Mouse (Mus musculus) kidney, embryonic 15.5 days (tissue): ENCODE results near the gene Gabbr2. TPM values are rescaled to one million over a fixed set of nuclear protein-coding genes. Genes with fewer than 3 reads are reported as not detected.

Source experiments
- ATAC-seq: fragments of 200-750 bp; cut with Nextera tagmentation; replicated peaks from 2 replicates; pipeline ENCODE4 v1.8.0; 2017; ENCODE audit warnings: moderate TSS enrichment; ENCODE audit not compliant: low FRiP score
- H3K27ac ChIP-seq: fragments of 300-500 bp; sonication (generic); 2 replicates; pipeline ENCODE4 v1.5.1; 2015; ENCODE audit warnings: mild to moderate bottlenecking, inconsistent platforms
- H3K27me3 ChIP-seq: fragments of 300-500 bp; sonication (generic); 2 replicates; pipeline ENCODE4 v1.6.1; 2015; ENCODE audit warnings: inconsistent platforms
- H3K36me3 ChIP-seq: fragments of 300-500 bp; sonication (generic); 2 replicates; pipeline ENCODE4 v1.6.1; 2015; ENCODE audit warnings: inconsistent platforms
- H3K4me1 ChIP-seq: fragments of 300-500 bp; sonication (generic); 2 replicates; pipeline ENCODE4 v1.6.1; 2015; ENCODE audit warnings: inconsistent platforms
- H3K4me2 ChIP-seq: fragments of 300-500 bp; sonication (generic); 2 replicates; pipeline ENCODE4 v1.6.1; 2015; ENCODE audit warnings: moderate library complexity, mild to moderate bottlenecking, inconsistent platforms
- H3K4me3 ChIP-seq: fragments of 300-500 bp; sonication (generic); replicated peaks from 2 replicates; pipeline ENCODE4 v1.5.1; 2015; ENCODE audit warnings: mild to moderate bottlenecking, inconsistent platforms
- H3K9ac ChIP-seq: fragments of 300-500 bp; sonication (generic); 2 replicates; pipeline ENCODE4 v1.6.1; 2015; ENCODE audit warnings: mild to moderate bottlenecking, inconsistent platforms
- H3K9me3 ChIP-seq: fragments of 300-500 bp; sonication (generic); replicated peaks from 2 replicates; pipeline ENCODE4 v1.6.1; 2016; ENCODE audit warnings: inconsistent platforms
- WGBS: fragments of 180-500 bp; shearing (Covaris S2); methylation state at CpG from one replicate; pipeline ENCODE4 v1.1.7; 2015; ENCODE audit warnings: mixed read lengths; 5-methylcytosine and 5-hydroxymethylcytosine counted together
- polyA plus RNA-seq: library from polyadenylated mRNA; unstranded; fragments of >200 nt; fragmentation: Nextera tagmentation; extraction: Ambion mirVana; gene quantifications from 2 replicates; pipeline ENCODE4 v1.2.1, GENCODE M21; 2015

The Gabbr2 gene
- polyA plus RNA-seq, 1 experiment from 2014 or later: 0.18 TPM

- ATAC-seq: no peak
- no peaks in the 10 kb centered on the region for H3K36me3 ChIP-seq
Observed at GRCm38 (mm10) chr4:46986054-46986453, 5.6 kb downstream of the Gabbr2 start.

GRCm38 (mm10) chr4:46982912-46983311 lies 8.8 kb downstream of the Gabbr2 start:
- Histone ChIP-seq H3K4me3 (no peak overlapping the region), H3K27ac (no peak overlapping the region), H3K9ac (no peak overlapping the region), H3K4me1 (no peaks in the 10 kb centered on the region), H3K9me3 (no peaks in the 10 kb centered on the region), H3K4me2 (no peak overlapping the region), H3K36me3 (no peaks in the 10 kb centered on the region), H3K27me3 (peaks cover 20% of the 10 kb centered on the region)
- no peak for ATAC-seq
- WGBS: 70% methylated on average over 5 of the region's 5 CpGs

More at GRCm38 (mm10) chr4:46986054-46986453, 5.6 kb downstream of the Gabbr2 start:
- Histone ChIP-seq H3K4me3 (no peak overlapping the region), H3K27ac (no peak overlapping the region), H3K9ac (no peak overlapping the region), H3K4me2 (no peak overlapping the region), H3K27me3 (peaks cover 51% of the 10 kb centered on the region), H3K4me1 (peaks cover 16% of the 10 kb centered on the region), H3K9me3 (no peaks in the 10 kb centered on the region)

- no peaks in the 10 kb centered on the region for H3K4me1 ChIP-seq
- no peak overlapping the region for H3K27ac ChIP-seq
- no peaks in the 10 kb centered on the region for H3K36me3 ChIP-seq
- H3K4me3 ChIP-seq: no peak overlapping the region
- no peak overlapping the region for H3K4me2 ChIP-seq
- WGBS: 87% methylated on average over 4 of the region's 4 CpGs
- no peak overlapping the region for H3K9ac ChIP-seq
- no peak for ATAC-seq
- no peaks in the 10 kb centered on the region for H3K9me3 ChIP-seq
- peaks cover 16% of the 10 kb centered on the region for H3K27me3 ChIP-seq
Observed at GRCm38 (mm10) chr4:46982094-46982493, 9.6 kb downstream of the Gabbr2 start.

- H3K4me3 ChIP-seq: no peak overlapping the region
- ATAC-seq: no peak
- H3K4me1 ChIP-seq: no peaks in the 10 kb centered on the region
- no peaks in the 10 kb centered on the region for H3K9me3 ChIP-seq
- no peak overlapping the region for H3K9ac ChIP-seq
- H3K27me3 ChIP-seq: 0 out of 2 replicates have a peak, but pooled peaks cover 5% of the 10 kb centered on the region
- 87% methylated on average over 6 of the region's 6 CpGs for WGBS
- H3K36me3 ChIP-seq: no peaks in the 10 kb centered on the region
- no peak overlapping the region for H3K27ac ChIP-seq
- H3K4me2 ChIP-seq: no peak overlapping the region
Observed at GRCm38 (mm10) chr4:46978371-46978770, 13.3 kb downstream of the Gabbr2 start.

GRCm38 (mm10) chr4:46977161-46977560 lies 14.5 kb downstream of the Gabbr2 start:
- Histone ChIP-seq H3K36me3 (no peaks in the 10 kb centered on the region), H3K4me3 (no peak overlapping the region), H3K4me1 (no peaks in the 10 kb centered on the region), H3K27ac (no peak overlapping the region), H3K4me2 (no peak overlapping the region), H3K9me3 (no peaks in the 10 kb centered on the region), H3K9ac (no peak overlapping the region), H3K27me3 (no peaks in the 10 kb centered on the region)
- ATAC-seq: no peak
- 92% methylated on average over 7 of the region's 7 CpGs for WGBS

- Histone ChIP-seq H3K27ac (no peak overlapping the region), H3K9ac (no peak overlapping the region), H3K36me3 (no peaks in the 10 kb centered on the region), H3K4me2 (no peak overlapping the region), H3K4me3 (no peak overlapping the region), H3K27me3 (no peaks in the 10 kb centered on the region), H3K9me3 (no peaks in the 10 kb centered on the region), H3K4me1 (no peaks in the 10 kb centered on the region)
- WGBS: 65% methylated on average over 11 of the region's 11 CpGs
- no peak for ATAC-seq
Observed at GRCm38 (mm10) chr4:46976671-46977071, 15.0 kb downstream of the Gabbr2 start.

- Histone ChIP-seq H3K36me3 (no peaks in the 10 kb centered on the region), H3K9ac (no peak overlapping the region), H3K9me3 (no peaks in the 10 kb centered on the region), H3K27me3 (no peaks in the 10 kb centered on the region), H3K4me2 (no peak overlapping the region), H3K4me3 (no peak overlapping the region), H3K4me1 (no peaks in the 10 kb centered on the region), H3K27ac (no peak overlapping the region)
- ATAC-seq: no peak
- 70% methylated on average over 10 of the region's 10 CpGs for WGBS
Observed at GRCm38 (mm10) chr4:46973322-46973721, 18.4 kb downstream of the Gabbr2 start.

- ATAC-seq: no peak
- 40% methylated on average over 10 of the region's 10 CpGs for WGBS
- Histone ChIP-seq H3K9me3 (no peaks in the 10 kb centered on the region), H3K27ac (no peak overlapping the region), H3K4me1 (no peaks in the 10 kb centered on the region), H3K9ac (no peak overlapping the region), H3K36me3 (no peaks in the 10 kb centered on the region), H3K4me2 (no peak overlapping the region), H3K4me3 (no peak overlapping the region), H3K27me3 (peaks cover 4% of the 10 kb centered on the region; the same call in 1 of the 2 replicates)
Observed at GRCm38 (mm10) chr4:46967981-46968380, 23.7 kb downstream of the Gabbr2 start.

- H3K27me3 ChIP-seq: peaks cover 4% of the 10 kb centered on the region; the same call in 1 of the 2 replicates
- no peaks in the 10 kb centered on the region for H3K36me3 ChIP-seq
- no peak overlapping the region for H3K9ac ChIP-seq
- H3K4me2 ChIP-seq: no peak overlapping the region
- no peaks in the 10 kb centered on the region for H3K4me1 ChIP-seq
- H3K9me3 ChIP-seq: no peaks in the 10 kb centered on the region
- no peak for ATAC-seq
- H3K4me3 ChIP-seq: no peak overlapping the region
- no peak overlapping the region for H3K27ac ChIP-seq
Observed at GRCm38 (mm10) chr4:46966551-46966950, 25.1 kb downstream of the Gabbr2 start.

- no peaks in the 10 kb centered on the region for H3K4me1 ChIP-seq
- H3K4me2 ChIP-seq: no peak overlapping the region
- no peak for ATAC-seq
- H3K9me3 ChIP-seq: no peaks in the 10 kb centered on the region
- no peaks in the 10 kb centered on the region for H3K36me3 ChIP-seq
- no peak overlapping the region for H3K27ac ChIP-seq
- H3K4me3 ChIP-seq: no peak overlapping the region
- no peaks in the 10 kb centered on the region for H3K27me3 ChIP-seq
- WGBS: 82% methylated on average over 2 of the region's 2 CpGs
- no peak overlapping the region for H3K9ac ChIP-seq
Observed at GRCm38 (mm10) chr4:46961403-46961802, 30.3 kb downstream of the Gabbr2 start.

GRCm38 (mm10) chr4:46960208-46960607 lies 31.5 kb downstream of the Gabbr2 start:
- H3K27me3 ChIP-seq: no peaks in the 10 kb centered on the region
- no peak overlapping the region for H3K4me3 ChIP-seq
- H3K27ac ChIP-seq: no peak overlapping the region
- 88% methylated on average over 10 of the region's 10 CpGs for WGBS
- H3K4me1 ChIP-seq: no peaks in the 10 kb centered on the region
- H3K9ac ChIP-seq: no peak overlapping the region
- H3K4me2 ChIP-seq: no peak overlapping the region
- ATAC-seq: no peak
- H3K9me3 ChIP-seq: no peaks in the 10 kb centered on the region
- no peaks in the 10 kb centered on the region for H3K36me3 ChIP-seq

- H3K27ac ChIP-seq: no peak overlapping the region
- no peaks in the 10 kb centered on the region for H3K4me1 ChIP-seq
- ATAC-seq: 0 out of 2 replicates have a peak, but pooled peaks have one; percentile 52
- 87% methylated on average over 6 of the region's 6 CpGs for WGBS
- H3K9ac ChIP-seq: no peak overlapping the region
- H3K4me3 ChIP-seq: no peak overlapping the region
- H3K9me3 ChIP-seq: no peaks in the 10 kb centered on the region
- H3K4me2 ChIP-seq: no peak overlapping the region
- H3K36me3 ChIP-seq: no peaks in the 10 kb centered on the region
- H3K27me3 ChIP-seq: no peaks in the 10 kb centered on the region
Observed at GRCm38 (mm10) chr4:46959776-46960175, 31.9 kb downstream of the Gabbr2 start.

GRCm38 (mm10) chr4:46957955-46958354 lies 33.7 kb downstream of the Gabbr2 start:
- no peaks in the 10 kb centered on the region for H3K36me3 ChIP-seq
- no peak overlapping the region for H3K27ac ChIP-seq
- ATAC-seq: no peak
- H3K27me3 ChIP-seq: no peaks in the 10 kb centered on the region
- no peaks in the 10 kb centered on the region for H3K4me1 ChIP-seq
- 70% methylated on average over 7 of the region's 7 CpGs for WGBS
- H3K4me2 ChIP-seq: no peak overlapping the region
- no peaks in the 10 kb centered on the region for H3K9me3 ChIP-seq
- no peak overlapping the region for H3K4me3 ChIP-seq
- H3K9ac ChIP-seq: no peak overlapping the region
